Mouse (Mus musculus) heart, embryonic 14.5 days (tissue): ENCODE results near the gene Gm5767. TPM values are rescaled to one million over a fixed set of nuclear protein-coding genes. Genes with fewer than 3 reads are reported as not detected.

Experiments used
- ATAC-seq: fragments of 200-750 bp; cut with Nextera tagmentation; 2 replicates; pipeline ENCODE4 v1.8.0; 2017; ENCODE audit warnings: low read depth, moderate TSS enrichment; ENCODE audit not compliant: insufficient number of reproducible peaks, insufficient read depth, low FRiP score
- H3K27ac ChIP-seq, 2 experiments: fragments of 200-500 bp in 1 of 2; fragments of 300-500 bp in 1 of 2; sonication (generic) in 1 of 2; replicated peaks in 1 of 2; 2 replicates each; pipeline ENCODE4 v1.5.1; 2012 to 2014; ENCODE audit warnings: low read depth in 2 of 2, low read length in 2 of 2, control low read depth in 1 of 2, mild to moderate bottlenecking in 1 of 2, mixed read lengths in 1 of 2; ENCODE audit not compliant: control insufficient read depth in 1 of 2, insufficient read depth in 1 of 2
- H3K27me3 ChIP-seq: fragments of 300-500 bp; sonication (generic); 2 replicates; pipeline ENCODE4 v1.6.1; 2014; ENCODE audit warnings: mild to moderate bottlenecking, low read length, control low read depth; ENCODE audit not compliant: control insufficient read depth, insufficient read depth
- H3K36me3 ChIP-seq: fragments of 300-500 bp; sonication (generic); 2 replicates; pipeline ENCODE4 v1.6.1; 2014; ENCODE audit warnings: mild to moderate bottlenecking, control low read depth, low read length, mixed read lengths; ENCODE audit not compliant: control insufficient read depth, insufficient read depth
- H3K4me1 ChIP-seq, 2 experiments: fragments of 200-500 bp in 1 of 2; fragments of 300-500 bp in 1 of 2; sonication (generic) in 1 of 2; 2 replicates each; pipeline ENCODE4 v1.6.1; 2012 to 2014; ENCODE audit warnings: low read length in 2 of 2, control low read depth in 1 of 2, mixed read lengths in 1 of 2; ENCODE audit not compliant: control insufficient read depth in 2 of 2, insufficient read depth in 2 of 2
- H3K4me2 ChIP-seq: fragments of 300-500 bp; sonication (generic); 2 replicates; pipeline ENCODE4 v1.6.1; 2014; ENCODE audit warnings: mild to moderate bottlenecking, low read length
- H3K4me3 ChIP-seq, 2 experiments: fragments of 200-500 bp in 1 of 2; fragments of 300-500 bp in 1 of 2; sonication (generic) in 1 of 2; 2 replicates each; pipeline ENCODE4 v1.5.1; 2012 to 2014; ENCODE audit warnings: low read length in 2 of 2, mild to moderate bottlenecking in 2 of 2, control low read depth in 1 of 2, low read depth in 1 of 2, moderate library complexity in 1 of 2; ENCODE audit not compliant: control insufficient read depth in 1 of 2, insufficient read depth in 1 of 2
- H3K9ac ChIP-seq: fragments of 300-500 bp; sonication (generic); 2 replicates; pipeline ENCODE4 v1.6.1; 2014; ENCODE audit warnings: mild to moderate bottlenecking, low read length
- H3K9me3 ChIP-seq: fragments of 300-500 bp; sonication (generic); 2 replicates; pipeline ENCODE4 v1.6.1; 2016; ENCODE audit warnings: low read length, control low read depth; ENCODE audit not compliant: control insufficient read depth
- WGBS: fragments of 180-500 bp; shearing (Covaris S2); extraction: QIAGEN DNeasy Blood & Tissue Kit; methylation state at CpG from one replicate; pipeline ENCODE4 v1.1.7; 2014; 5-methylcytosine and 5-hydroxymethylcytosine counted together
- polyA plus RNA-seq: library from polyadenylated mRNA; unstranded; fragments of >200 nt; fragmentation: Nextera tagmentation; extraction: Ambion mirVana; gene quantifications from 2 replicates; pipeline ENCODE4 v1.2.1, GENCODE M21; 2014

The Gm5767 gene
- polyA plus RNA-seq, 1 experiment from 2014 or later, result not detected

- H3K27me3 ChIP-seq, result no peaks in the 10 kb centered on the region
- no peak overlapping the region for H3K27ac ChIP-seq
- H3K4me1 ChIP-seq, result peaks cover 5 to 9% of the 10 kb centered on the region in 2 experiments; a peak in 3 of 4 replicates
- H3K9ac ChIP-seq, result peak overlapping the region; percentile 27; the same call in 1 of the 2 replicates
- peak; percentile 8; the same call in 1 of the 2 replicates for ATAC-seq
- WGBS, result 48% methylated on average over 11 of the region's 11 CpGs
- no peak overlapping the region for H3K4me3 ChIP-seq
- peaks cover 44% of the 10 kb centered on the region for H3K36me3 ChIP-seq
- H3K4me2 ChIP-seq, result no peak overlapping the region
- H3K9me3 ChIP-seq, result no peaks in the 10 kb centered on the region
These were observed 6.4 kb downstream of the Gm5767 start for GRCm38 (mm10) chr16:8686871-8687535.

GRCm38 (mm10) chr16:8687559-8688112 is 7.1 kb downstream of the Gm5767 start:
- Histone ChIP-seq H3K27ac (no peak overlapping the region), H3K27me3 (no peaks in the 10 kb centered on the region), H3K4me3 (no peak overlapping the region), H3K36me3 (peaks cover 50% of the 10 kb centered on the region), H3K4me2 (no peak overlapping the region), H3K4me1 (peaks cover 5 to 9% of the 10 kb centered on the region in 2 experiments; a peak in 3 of 4 replicates), H3K9ac (no peak overlapping the region), H3K9me3 (no peaks in the 10 kb centered on the region)
- no peak for ATAC-seq

DNA sequence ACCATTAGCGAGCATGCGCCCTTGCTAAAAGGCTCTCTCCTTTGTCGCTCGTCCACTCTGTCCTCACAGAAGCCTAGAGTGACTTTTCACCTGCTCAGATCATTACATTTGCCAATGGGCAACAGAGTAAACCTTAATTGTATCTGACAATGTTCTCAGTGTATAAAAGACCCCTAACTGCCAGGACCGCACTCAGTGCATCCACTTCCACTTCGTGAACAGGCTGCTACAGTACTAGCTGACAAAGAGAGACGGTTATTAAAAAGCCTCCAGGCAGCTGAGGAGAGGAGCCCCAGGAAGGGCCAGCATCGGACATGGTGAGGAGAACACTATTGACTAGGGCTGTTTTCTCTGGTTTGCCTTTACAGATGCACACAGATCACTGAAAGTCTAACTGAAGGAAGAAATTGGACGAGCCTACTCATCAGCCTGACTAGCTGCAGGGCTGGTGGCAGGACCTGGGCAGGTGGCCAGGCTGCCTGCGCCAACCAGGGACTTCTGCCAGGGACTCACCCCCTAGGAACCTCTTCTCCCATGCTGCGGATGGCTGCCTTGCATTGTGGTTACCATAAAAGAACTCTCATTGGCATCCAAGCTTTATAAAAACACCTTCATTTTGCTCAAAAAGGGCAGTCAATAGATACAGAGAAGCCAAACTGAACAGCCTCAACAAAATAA is 9.5 kb downstream of the Gm5767 start:
- Histone ChIP-seq H3K36me3 (peaks cover 75% of the 10 kb centered on the region), H3K27ac (no peak overlapping the region), H3K9me3 (no peaks in the 10 kb centered on the region), H3K9ac (no peak overlapping the region), H3K4me3 (no peak overlapping the region), H3K27me3 (no peaks in the 10 kb centered on the region), H3K4me1 (peaks cover 5 to 9% of the 10 kb centered on the region in 2 experiments; a peak in 3 of 4 replicates), H3K4me2 (no peak overlapping the region)
- 86% methylated on average over 11 of the region's 11 CpGs for WGBS
- ATAC-seq, result no peak

DNA sequence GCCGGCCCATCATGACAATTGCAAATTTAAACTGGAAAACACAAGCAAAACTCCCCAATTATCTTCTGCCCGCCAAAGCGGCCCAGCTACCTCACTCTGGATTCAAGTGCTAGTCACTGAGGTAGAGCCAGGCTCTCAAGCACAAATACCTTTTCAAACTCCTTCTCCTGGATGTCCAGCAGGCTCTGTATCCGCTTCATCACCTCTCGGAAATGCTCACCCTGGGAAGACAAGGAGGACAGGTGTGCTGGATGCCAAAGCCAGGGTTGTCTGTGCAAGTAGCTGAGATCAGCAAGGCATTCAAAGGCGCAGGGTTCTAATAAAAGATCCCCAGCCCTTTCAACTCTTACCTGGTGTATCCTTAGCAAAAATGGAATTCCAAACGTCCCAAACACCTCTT is 10.6 kb downstream of the Gm5767 start:
- Histone ChIP-seq H3K9me3 (no peaks in the 10 kb centered on the region), H3K36me3 (peaks cover 86% of the 10 kb centered on the region), H3K9ac (no peak overlapping the region), H3K4me1 (peaks cover 5 to 9% of the 10 kb centered on the region in 2 experiments; a peak in 3 of 4 replicates), H3K27ac (no peak overlapping the region), H3K4me2 (no peak overlapping the region), H3K27me3 (no peaks in the 10 kb centered on the region), H3K4me3 (no peak overlapping the region)
- WGBS, result 87% methylated on average over 7 of the region's 7 CpGs
- no peak for ATAC-seq

- Histone ChIP-seq H3K9ac (no peak overlapping the region), H3K9me3 (no peaks in the 10 kb centered on the region), H3K4me1 (no peaks in the 10 kb centered on the region), H3K4me2 (no peak overlapping the region), H3K4me3 (no peak overlapping the region), H3K36me3 (peaks cover 100% of the 10 kb centered on the region), H3K27ac (no peak overlapping the region), H3K27me3 (no peaks in the 10 kb centered on the region)
- WGBS, result 85% methylated on average over 8 of the region's 8 CpGs
- ATAC-seq, result no peak
These were observed 19.0 kb downstream of the Gm5767 start for GRCm38 (mm10) chr16:8699556-8699955.

DNA sequence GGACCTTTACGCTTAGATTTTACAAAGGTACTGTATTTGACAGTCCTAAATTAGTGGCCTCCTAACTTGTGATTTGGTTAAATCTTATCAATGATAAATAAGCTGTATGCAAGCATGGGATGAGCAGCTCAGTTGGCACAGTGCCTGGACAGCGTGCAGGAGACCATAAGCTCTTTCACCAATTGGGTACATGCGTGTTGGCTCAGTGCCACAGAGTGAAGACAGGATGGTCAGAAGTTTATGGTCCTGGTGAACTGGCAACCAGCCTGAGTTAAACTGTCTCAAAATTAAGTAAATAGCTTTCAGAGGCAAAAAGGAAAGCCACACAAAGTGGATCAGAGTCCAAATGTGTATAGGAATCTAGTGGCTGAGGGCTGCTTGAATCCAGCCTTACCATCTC is 20.0 kb downstream of the Gm5767 start:
- H3K4me1 ChIP-seq, result no peaks in the 10 kb centered on the region
- H3K9me3 ChIP-seq, result no peaks in the 10 kb centered on the region
- peaks cover 99% of the 10 kb centered on the region for H3K36me3 ChIP-seq
- no peak overlapping the region for H3K4me3 ChIP-seq
- no peak overlapping the region for H3K4me2 ChIP-seq
- WGBS, result 84% methylated on average over 3 of the region's 3 CpGs
- H3K27ac ChIP-seq, result no peak overlapping the region
- H3K9ac ChIP-seq, result no peak overlapping the region
- no peak for ATAC-seq
- H3K27me3 ChIP-seq, result no peaks in the 10 kb centered on the region

DNA sequence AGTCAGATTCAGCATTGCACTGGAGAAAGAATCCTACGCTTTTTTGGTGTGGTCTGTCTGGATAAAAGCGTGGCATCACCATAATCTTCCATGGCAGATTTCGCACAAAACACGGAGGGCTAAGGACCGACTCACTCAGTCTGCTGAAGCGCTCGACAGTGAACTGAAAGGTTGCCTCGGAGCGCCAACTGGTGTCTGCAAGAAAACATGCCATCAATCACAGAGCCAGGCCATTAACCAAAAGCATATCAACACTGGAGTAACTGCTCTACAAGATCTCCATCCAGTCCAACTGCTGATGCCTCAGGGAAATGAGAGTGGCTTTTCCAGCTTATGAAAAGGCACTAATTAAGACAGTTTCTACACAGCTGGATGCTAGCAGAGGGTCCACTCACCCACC is 31.4 kb downstream of the Gm5767 start:
- no peaks in the 10 kb centered on the region for H3K9me3 ChIP-seq
- WGBS, result 85% methylated on average over 9 of the region's 9 CpGs
- no peak overlapping the region for H3K4me2 ChIP-seq
- H3K36me3 ChIP-seq, result peaks cover 91% of the 10 kb centered on the region
- no peak overlapping the region for H3K9ac ChIP-seq
- no peak overlapping the region for H3K4me3 ChIP-seq
- peaks cover 2 to 7% of the 10 kb centered on the region in 2 experiments; a peak in 2 of 4 replicates for H3K4me1 ChIP-seq
- no peak overlapping the region for H3K27ac ChIP-seq
- H3K27me3 ChIP-seq, result no peaks in the 10 kb centered on the region
- ATAC-seq, result no peak
